Mouse (Mus musculus): ENCODE measurements around the gene Usp17la.
"Not testable (repeated sequence)": the region's sequence is repeated elsewhere in the genome, so short reads cannot be mapped to it uniquely, and the experiment has no call there.

Gene Usp17la

GRCm38 (mm10) chr7:104856709-104857108 is at the start of gene Usp17la:
TSS of gene Usp17la (plus strand) at chr7:104857009.
- not testable (repeated sequence) for DNase-seq (ENCODE audit: low read depth in 1 of 2, low spot score in 2 of 2)

- DNase-seq (ENCODE audit: low read depth in 1 of 2, low spot score in 2 of 2), result not testable (repeated sequence)
Measured at GRCm38 (mm10) chr7:104810335-104810734, 46.5 kb upstream of the Usp17la start.

- DNase-seq (ENCODE audit: low read depth in 1 of 2, low spot score in 2 of 2), result no peak
Measured at GRCm38 (mm10) chr7:104842503-104842902, 14.3 kb upstream of the Usp17la start, which contains the start of gene Usp17lb. TSS of gene Usp17lb (minus strand) at chr7:104842603.

GRCm38 (mm10) chr7:104843731-104844287 is 13.0 kb upstream of the Usp17la start:
- no peak for DNase-seq (ENCODE audit: low read depth in 1 of 2, low spot score in 2 of 2)

- not testable (repeated sequence) for DNase-seq (ENCODE audit: low read depth in 1 of 2, low spot score in 2 of 2)
Measured at GRCm38 (mm10) chr7:104851546-104851945, 5.3 kb upstream of the Usp17la start.

GRCm38 (mm10) chr7:104855248-104855750 is 1.5 kb upstream of the Usp17la start:
- DNase-seq (ENCODE audit: low read depth in 1 of 2, low spot score in 2 of 2), result no peak

GRCm38 (mm10) chr7:104857683-104858082 is 874 bp downstream of the Usp17la start:
- DNase-seq (ENCODE audit: low read depth in 1 of 2, low spot score in 2 of 2), result no peak

GRCm38 (mm10) chr7:104861381-104861780 is 4.6 kb downstream of the Usp17la start:
- DNase-seq (ENCODE audit: low read depth in 1 of 2, low spot score in 2 of 2), result no peak

- no peak for DNase-seq (ENCODE audit: low read depth in 1 of 2, low spot score in 2 of 2)
Measured at GRCm38 (mm10) chr7:104877731-104878130, 20.9 kb downstream of the Usp17la start, which contains the start of gene Olfr665. TSS of gene Olfr665 (plus strand) at chr7:104878031.

GRCm38 (mm10) chr7:104895852-104896251 is 39.0 kb downstream of the Usp17la start, which contains the start of gene Olfr666:
TSS of gene Olfr666 (minus strand) at chr7:104895952.
- no peak for DNase-seq (ENCODE audit: low read depth in 1 of 2, low spot score in 2 of 2)

Measured in monocyte, adult 2 months (primary cell).